Mouse (Mus musculus) hindbrain, embryonic 10.5 days (tissue): ENCODE measurements around the gene Trmt112. TPM values are rescaled to one million over a fixed set of nuclear protein-coding genes. Genes with fewer than 3 reads are reported as not detected.

ENCODE experiments used
- DNase-seq: peaks from one replicate; pipeline ENCODE4 v3.0.0-alpha.2; 2017; ENCODE audit warnings: low spot score
- H3K27ac ChIP-seq: fragments of 300-500 bp; sonication (generic); 2 replicates; pipeline ENCODE4 v1.5.1; 2016; ENCODE audit warnings: mild to moderate bottlenecking, moderate library complexity
- H3K27me3 ChIP-seq: fragments of 300-500 bp; sonication (generic); 2 replicates; pipeline ENCODE4 v1.6.1; 2016; ENCODE audit warnings: mild to moderate bottlenecking; ENCODE audit not compliant: poor library complexity, insufficient read depth, severe bottlenecking
- H3K36me3 ChIP-seq: fragments of 300-500 bp; sonication (generic); 2 replicates; pipeline ENCODE4 v1.6.1; 2016; ENCODE audit warnings: mild to moderate bottlenecking, moderate library complexity
- H3K4me1 ChIP-seq: fragments of 300-500 bp; sonication (generic); replicated peaks from 2 replicates; pipeline ENCODE4 v1.6.1; 2016; ENCODE audit warnings: mild to moderate bottlenecking
- H3K4me3 ChIP-seq: fragments of 300-500 bp; sonication (generic); 2 replicates; pipeline ENCODE4 v1.5.1; 2016; ENCODE audit warnings: mild to moderate bottlenecking, moderate library complexity
- H3K9me3 ChIP-seq: fragments of 300-500 bp; sonication (generic); 2 replicates; pipeline ENCODE4 v1.6.1; 2016; ENCODE audit warnings: mild to moderate bottlenecking, moderate library complexity
- WGBS: fragments of 180-500 bp; shearing (Covaris S2); methylation state at CpG from one replicate; pipeline ENCODE4 v1.1.7; 2016; 5-methylcytosine and 5-hydroxymethylcytosine counted together
- polyA plus RNA-seq: library from polyadenylated mRNA; unstranded; fragments of >200 nt; fragmentation: Nextera tagmentation; extraction: Ambion mirVana; gene quantifications from 2 replicates; pipeline ENCODE4 v1.2.1, GENCODE M21; 2016

Trmt112 gene
- polyA plus RNA-seq, 1 experiment from 2014 or later: 148 TPM

- no peaks in the 10 kb centered on the region for H3K27me3 ChIP-seq
- no peaks in the 10 kb centered on the region for H3K9me3 ChIP-seq
- 93% methylated on average over 15 of the region's 15 CpGs for WGBS
- H3K4me1 ChIP-seq: peaks cover 41% of the 10 kb centered on the region
- no peak for DNase-seq
- peaks cover 39% of the 10 kb centered on the region for H3K36me3 ChIP-seq
- H3K27ac ChIP-seq: no peak overlapping the region
- no peak overlapping the region for H3K4me3 ChIP-seq
These were observed 2.9 kb downstream of the Trmt112 start for GRCm38 (mm10) chr19:6912205-6912970.

GRCm38 (mm10) chr19:6913036-6913435 is 3.5 kb downstream of the Trmt112 start:
- no peak for DNase-seq
- 89% methylated on average over 6 of the region's 6 CpGs for WGBS
- Histone ChIP-seq H3K27ac (no peak overlapping the region), H3K4me3 (no peak overlapping the region), H3K9me3 (no peaks in the 10 kb centered on the region), H3K36me3 (peaks cover 38% of the 10 kb centered on the region), H3K4me1 (peaks cover 35% of the 10 kb centered on the region), H3K27me3 (no peaks in the 10 kb centered on the region)

GRCm38 (mm10) chr19:6913991-6914390 is 4.5 kb downstream of the Trmt112 start:
- Histone ChIP-seq H3K27ac (no peak overlapping the region), H3K4me3 (0 out of 2 replicates have a peak overlapping the region, but pooled peaks have one; percentile 1), H3K36me3 (peaks cover 38% of the 10 kb centered on the region), H3K27me3 (no peaks in the 10 kb centered on the region), H3K4me1 (peaks cover 25% of the 10 kb centered on the region), H3K9me3 (no peaks in the 10 kb centered on the region)
- DNase-seq: no peak
- 84% methylated on average over 11 of the region's 11 CpGs for WGBS

DNA sequence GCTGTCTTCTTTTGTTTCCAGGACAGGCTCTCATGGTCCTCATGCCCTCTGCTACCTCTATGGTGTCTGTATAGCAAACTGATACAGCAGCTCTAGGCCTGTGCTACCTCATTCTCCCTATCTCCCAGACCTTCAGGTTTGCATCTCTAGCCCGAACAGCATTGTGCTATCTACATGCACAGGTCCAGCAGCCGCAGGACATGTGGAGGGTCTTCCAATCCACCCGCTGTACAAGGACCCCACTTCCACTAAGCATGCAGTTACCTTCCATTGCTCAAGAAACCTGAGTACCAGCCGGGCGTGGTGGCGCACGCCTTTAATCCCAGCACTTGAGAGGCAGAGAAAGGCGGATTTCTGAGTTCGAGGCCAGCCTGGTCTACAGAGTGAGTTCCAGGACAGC is 5.0 kb downstream of the Trmt112 start:
- Histone ChIP-seq H3K27me3 (no peaks in the 10 kb centered on the region), H3K4me1 (peaks cover 23% of the 10 kb centered on the region), H3K9me3 (no peaks in the 10 kb centered on the region), H3K4me3 (no peak overlapping the region), H3K27ac (no peak overlapping the region), H3K36me3 (peaks cover 38% of the 10 kb centered on the region)
- WGBS: 92% methylated on average over 9 of the region's 9 CpGs
- no peak for DNase-seq

DNA sequence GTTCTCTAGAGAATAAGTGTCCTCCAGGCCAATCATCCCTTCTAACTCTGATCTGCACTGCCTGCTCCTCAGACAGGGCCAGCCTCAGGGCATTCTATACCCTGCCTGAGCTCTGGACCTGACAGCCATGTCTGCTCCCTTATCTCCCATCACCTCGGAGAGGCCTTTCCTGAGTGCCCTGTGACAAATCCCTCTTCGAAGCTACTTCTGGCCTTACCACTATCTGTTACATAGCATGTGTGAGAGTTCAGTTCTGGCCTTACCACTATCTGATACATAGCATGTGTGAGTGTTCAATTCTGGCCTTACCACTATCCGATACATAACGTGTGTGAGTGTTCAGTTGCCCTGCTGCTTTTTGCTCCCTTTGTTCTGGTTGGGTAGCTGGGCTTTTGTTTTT is 5.8 kb downstream of the Trmt112 start:
- DNase-seq: no peak
- 92% methylated on average over 4 of the region's 4 CpGs for WGBS
- H3K9me3 ChIP-seq: no peaks in the 10 kb centered on the region
- no peak overlapping the region for H3K4me3 ChIP-seq
- peaks cover 38% of the 10 kb centered on the region for H3K36me3 ChIP-seq
- H3K27me3 ChIP-seq: no peaks in the 10 kb centered on the region
- peaks cover 30% of the 10 kb centered on the region for H3K4me1 ChIP-seq
- no peak overlapping the region for H3K27ac ChIP-seq

GRCm38 (mm10) chr19:6916496-6916895 is 7.0 kb downstream of the Trmt112 start:
- 81% methylated on average over 4 of the region's 4 CpGs for WGBS
- no peak for DNase-seq
- Histone ChIP-seq H3K36me3 (peaks cover 31% of the 10 kb centered on the region), H3K4me1 (peaks cover 31% of the 10 kb centered on the region), H3K9me3 (no peaks in the 10 kb centered on the region), H3K4me3 (no peak overlapping the region), H3K27me3 (no peaks in the 10 kb centered on the region), H3K27ac (no peak overlapping the region)

DNA sequence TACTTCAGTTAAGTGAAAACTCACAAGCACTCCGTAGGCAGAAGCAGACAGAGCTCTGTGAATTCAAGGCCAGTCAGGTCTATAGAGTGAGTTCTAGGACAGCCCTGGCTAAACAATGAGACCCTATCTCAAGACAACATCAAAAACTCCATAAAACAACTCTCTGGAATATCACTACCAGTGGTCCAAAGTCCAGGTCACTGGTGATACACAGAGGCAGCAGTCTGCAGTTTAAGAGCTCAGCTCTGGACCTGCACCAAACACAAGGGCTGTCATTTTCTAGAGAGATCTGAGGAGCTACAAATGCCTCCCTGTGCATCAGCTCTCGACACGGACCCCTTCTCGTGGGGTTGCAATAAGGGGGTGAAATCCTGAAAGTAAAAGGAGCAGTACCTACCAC is 8.8 kb downstream of the Trmt112 start:
- Histone ChIP-seq H3K4me1 (peaks cover 31% of the 10 kb centered on the region), H3K4me3 (no peak overlapping the region), H3K36me3 (peaks cover 13% of the 10 kb centered on the region), H3K27me3 (peaks cover 13% of the 10 kb centered on the region), H3K27ac (no peak overlapping the region), H3K9me3 (no peaks in the 10 kb centered on the region)
- DNase-seq: no peak
- 95% methylated on average over 4 of the region's 4 CpGs for WGBS

GRCm38 (mm10) chr19:6919431-6919830 is 9.9 kb downstream of the Trmt112 start:
- Histone ChIP-seq H3K27ac (no peak overlapping the region), H3K36me3 (0 out of 2 replicates have a peak, but pooled peaks cover 2% of the 10 kb centered on the region)

DNA sequence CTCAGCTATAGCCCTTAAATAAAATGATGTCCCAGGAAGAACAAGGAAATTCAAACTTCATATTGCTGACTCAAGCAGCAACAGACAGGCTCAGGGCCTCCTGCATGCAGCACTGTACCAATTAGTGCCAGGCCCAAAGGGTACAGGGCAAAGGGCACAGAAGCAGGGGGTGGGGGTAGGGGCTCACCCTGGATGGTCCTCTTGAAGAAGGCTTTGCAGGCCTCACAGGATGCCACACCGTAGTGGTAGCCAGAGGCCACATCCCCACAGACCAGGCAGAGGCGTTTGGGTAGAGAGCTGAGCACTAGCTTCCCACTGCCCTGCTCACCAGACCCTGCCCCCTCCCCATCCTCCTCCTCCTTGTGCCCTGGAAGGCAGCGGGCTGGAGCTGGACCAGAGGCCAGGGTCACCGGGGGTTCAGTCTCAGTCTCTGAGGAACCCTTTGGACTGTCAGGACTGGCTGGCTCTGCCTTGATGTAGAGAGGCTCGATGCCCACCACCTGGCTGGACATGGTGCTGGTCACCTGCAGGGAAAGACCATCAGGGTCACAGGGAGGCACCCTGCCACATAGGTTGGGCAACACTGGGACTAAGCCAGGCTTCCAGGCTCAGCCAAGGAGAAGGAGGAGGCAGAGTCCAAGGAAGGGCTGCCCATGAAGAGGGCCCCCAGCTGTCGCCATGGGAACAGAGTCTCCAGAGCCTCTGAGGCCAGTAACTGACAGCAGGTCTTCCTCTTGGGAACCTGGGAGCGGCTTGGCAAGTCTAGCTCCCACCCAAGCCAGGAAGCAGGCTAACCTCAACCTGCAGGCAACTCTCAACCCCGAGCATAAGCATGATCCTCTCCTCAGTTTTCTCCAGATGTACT is 10.6 kb downstream of the Trmt112 start:
- Histone ChIP-seq H3K36me3 (no peaks in the 10 kb centered on the region), H3K27ac (peak overlapping the region; percentile 97), H3K9me3 (no peaks in the 10 kb centered on the region), H3K4me3 (peak overlapping the region; percentile 81), H3K4me1 (peaks cover 34% of the 10 kb centered on the region), H3K27me3 (peaks cover 31% of the 10 kb centered on the region)
- WGBS: 42% methylated on average over 8 of the region's 8 CpGs
- peak; percentile 39 for DNase-seq

More at GRCm38 (mm10) chr19:6919431-6919830, 9.9 kb downstream of the Trmt112 start:
- H3K27me3 ChIP-seq: peaks cover 24% of the 10 kb centered on the region
- H3K9me3 ChIP-seq: no peaks in the 10 kb centered on the region
- DNase-seq: no peak
- no peak overlapping the region for H3K4me3 ChIP-seq
- H3K4me1 ChIP-seq: peaks cover 27% of the 10 kb centered on the region

GRCm38 (mm10) chr19:6920741-6921636 is 11.5 kb downstream of the Trmt112 start:
- WGBS: 1% methylated on average over 48 of the region's 48 CpGs
- peaks cover 39% of the 10 kb centered on the region for H3K27me3 ChIP-seq
- H3K36me3 ChIP-seq: no peaks in the 10 kb centered on the region
- no peaks in the 10 kb centered on the region for H3K9me3 ChIP-seq
- peak; percentile 70 for DNase-seq
- peak overlapping the region; percentile 81 for H3K4me3 ChIP-seq
- H3K27ac ChIP-seq: peak overlapping the region; percentile 97
- peaks cover 43% of the 10 kb centered on the region for H3K4me1 ChIP-seq

DNA sequence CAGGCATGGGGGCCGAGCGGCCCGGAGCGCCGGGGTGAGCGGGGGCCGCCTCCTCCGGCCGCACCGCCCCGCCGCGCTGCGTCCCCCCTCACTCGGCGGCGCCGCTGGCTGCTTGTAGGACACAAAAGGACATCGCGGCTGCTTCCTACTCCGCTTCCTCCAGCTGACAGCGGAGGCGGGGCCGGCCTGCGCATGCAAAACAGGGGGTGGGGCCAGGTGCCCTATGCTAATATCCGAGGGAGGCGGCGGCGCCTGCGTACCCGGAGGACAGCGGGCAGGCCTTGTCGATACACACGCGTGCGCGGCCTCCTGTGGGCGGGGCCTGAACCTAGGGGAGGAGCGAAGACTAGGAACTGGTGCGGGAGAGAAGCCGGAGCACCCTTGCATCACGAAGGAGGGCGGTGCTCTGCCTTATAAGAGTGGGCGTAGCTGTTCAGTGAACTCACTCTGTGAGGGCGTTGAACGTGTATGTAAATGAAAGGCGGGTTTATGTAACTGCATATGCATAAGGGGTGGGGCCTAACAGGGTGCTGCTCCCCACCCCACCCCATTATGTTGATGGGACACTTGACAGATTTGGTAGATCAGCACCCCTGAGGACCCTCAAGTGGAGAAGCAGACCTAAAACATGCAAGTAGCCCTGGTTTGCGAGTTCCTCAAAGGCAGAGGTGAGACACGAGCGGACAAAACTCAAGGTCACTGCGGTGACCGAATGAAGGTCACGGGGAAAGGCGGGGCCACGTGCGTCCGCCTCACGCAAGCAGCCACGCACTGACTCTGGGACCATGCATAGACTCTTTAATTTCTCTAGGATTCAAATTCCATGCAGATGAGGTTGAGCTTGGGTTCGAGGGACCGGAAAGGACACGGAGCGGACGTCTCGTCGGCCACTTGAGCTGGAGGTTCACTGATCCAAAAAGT is 12.4 kb downstream of the Trmt112 start, which contains the start of gene Esrra:
Gene Esrra (minus strand): TSS at position 167 of the 921 bp plus-strand sequence.
- Histone ChIP-seq H3K27me3 (peaks cover 49% of the 10 kb centered on the region), H3K27ac (peak within 1 kb of the TSS; percentile 97), H3K4me3 (peak within 1 kb of the TSS; percentile 81), H3K9me3 (0 out of 2 replicates have a peak, but pooled peaks cover 2% of the 10 kb centered on the region), H3K36me3 (no peaks in the 10 kb centered on the region), H3K4me1 (peaks cover 50% of the 10 kb centered on the region)
- DNase-seq: peak; percentile 100
- WGBS: 1% methylated on average over 66 of the region's 66 CpGs
